Mouse (Mus musculus) T-cell, adult 66 days (primary cell): ENCODE data around the gene Olfr1453. TPM values are rescaled to one million over a fixed set of nuclear protein-coding genes. Genes with fewer than 3 reads are reported as not detected.

Experiments
- total RNA-seq, 2 experiments: library from RNA; stranded (reverse); gene quantifications; 3 replicates in 1 of 2; 4 replicates in 1 of 2; pipeline ENCODE4 v1.2.4; 2023

The Olfr1453 gene
- total RNA-seq = not detected

GRCm38 (mm10) chr19:13028227-13028626, at the start of gene Olfr1453:
Gene Olfr1453 (minus strand): TSS chr19:13028327.

GRCm38 (mm10) chr19:13060310-13060709, 32.2 kb upstream of the Olfr1453 start, which contains the start of gene Olfr1454:
Gene Olfr1454 (plus strand): TSS chr19:13060610.

GRCm38 (mm10) chr19:12994714-12995113, 33.4 kb downstream of the Olfr1453 start, which contains the start of gene Olfr1451:
Gene Olfr1451 (plus strand): TSS chr19:12995014.

Other genes starting within 250 kb of the Olfr1453 start
- 10 to 100 TPM; 85.1 to 88.8 TPM for gene Zfp91, start 232.2 kb downstream of the Olfr1453 start, total RNA-seq
- gene Lpxn, start 232.1 kb downstream of the Olfr1453 start, total RNA-seq = 10 to 100 TPM; 42.7 to 50.1 TPM
- 1 to 10 TPM; 4.5 to 5.5 TPM for gene Gm5244, start 181.6 kb downstream of the Olfr1453 start, total RNA-seq
- 1 to 10 TPM in 1 of 2 experiments, not detected in 1; 1.1 TPM for gene Olfr1444, start 171.0 kb downstream of the Olfr1453 start, total RNA-seq
- not detected for gene Olfr1445, start 144.5 kb downstream of the Olfr1453 start, total RNA-seq
- gene Olfr1446, start 134.8 kb downstream of the Olfr1453 start, total RNA-seq = not detected
- not detected for gene Olfr1447, start 124.6 kb downstream of the Olfr1453 start, total RNA-seq
- gene Olfr1448, start 103.9 kb downstream of the Olfr1453 start, total RNA-seq = not detected
- gene Olfr1449, start 97.5 kb downstream of the Olfr1453 start, total RNA-seq = not detected
- gene Olfr1450, start 78.1 kb downstream of the Olfr1453 start, total RNA-seq = not detected
- gene Olfr1451, start 33.3 kb downstream of the Olfr1453 start, total RNA-seq = not detected
- not detected for gene Olfr1454, start 32.3 kb upstream of the Olfr1453 start, total RNA-seq
- gene Olfr1457, start 69.6 kb upstream of the Olfr1453 start, total RNA-seq = not detected
- gene Olfr1458, start 78.4 kb upstream of the Olfr1453 start, total RNA-seq = not detected
- under 1 TPM in 1 of 2 experiments, not detected in 1; 0.12 TPM for gene Olfr1459, start 121.2 kb upstream of the Olfr1453 start, total RNA-seq
- not detected for gene Olfr1461, start 134.7 kb upstream of the Olfr1453 start, total RNA-seq
- gene Olfr1462, start 157.4 kb upstream of the Olfr1453 start, total RNA-seq = not detected
- gene Olfr1463, start 203.0 kb upstream of the Olfr1453 start, total RNA-seq = not detected